Mouse (Mus musculus) intestine, embryonic 15.5 days (tissue): ENCODE data around the gene Cyp2d11. TPM values are rescaled to one million over a fixed set of nuclear protein-coding genes. Genes with fewer than 3 reads are reported as not detected.
A peak's percentile ranks its signal among the peaks of the same experiment; 100 is the strongest.

Experiments used
- ATAC-seq: fragments of 200-750 bp; cut with Nextera tagmentation; 2 replicates; pipeline ENCODE4 v1.8.0; 2017; ENCODE audit warnings: moderate TSS enrichment, moderate library complexity
- H3K27ac ChIP-seq: fragments of 300-500 bp; sonication (generic); 2 replicates; pipeline ENCODE4 v1.5.1; 2015; ENCODE audit warnings: mild to moderate bottlenecking, inconsistent platforms
- H3K27me3 ChIP-seq: fragments of 300-500 bp; sonication (generic); replicated peaks from 2 replicates; pipeline ENCODE4 v1.6.1; 2015; ENCODE audit warnings: inconsistent platforms
- H3K36me3 ChIP-seq: fragments of 300-500 bp; sonication (generic); 2 replicates; pipeline ENCODE4 v1.6.1; 2015; ENCODE audit warnings: inconsistent platforms
- H3K4me1 ChIP-seq: fragments of 300-500 bp; sonication (generic); replicated peaks from 2 replicates; pipeline ENCODE4 v1.6.1; 2015; ENCODE audit warnings: inconsistent platforms
- H3K4me2 ChIP-seq: fragments of 300-500 bp; sonication (generic); replicated peaks from 2 replicates; pipeline ENCODE4 v1.6.1; 2015; ENCODE audit warnings: mild to moderate bottlenecking, inconsistent platforms
- H3K4me3 ChIP-seq: fragments of 300-500 bp; sonication (generic); replicated peaks from 2 replicates; pipeline ENCODE4 v1.5.1; 2015; ENCODE audit warnings: inconsistent platforms
- H3K9ac ChIP-seq: fragments of 300-500 bp; sonication (generic); 2 replicates; pipeline ENCODE4 v1.6.1; 2015; ENCODE audit warnings: inconsistent platforms
- H3K9me3 ChIP-seq: fragments of 300-500 bp; sonication (generic); 2 replicates; pipeline ENCODE4 v1.6.1; 2016; ENCODE audit warnings: inconsistent platforms
- WGBS: fragments of 180-500 bp; shearing (Covaris S2); methylation state at CpG from one replicate; pipeline ENCODE4 v1.1.7; 2015; 5-methylcytosine and 5-hydroxymethylcytosine counted together
- polyA plus RNA-seq: library from polyadenylated mRNA; unstranded; fragments of >200 nt; fragmentation: Nextera tagmentation; extraction: Ambion mirVana; gene quantifications from 2 replicates; pipeline ENCODE4 v1.2.1, GENCODE M21; 2015

Gene Cyp2d11
- polyA plus RNA-seq, 1 experiment from 2014 or later = not detected

- no peak overlapping the region for H3K9ac ChIP-seq
- H3K27ac ChIP-seq = peak overlapping the region; percentile 68
- no peaks in the 10 kb centered on the region for H3K27me3 ChIP-seq
- H3K4me2 ChIP-seq = no peak overlapping the region
- H3K4me3 ChIP-seq = no peak overlapping the region
- H3K4me1 ChIP-seq = peaks cover 9% of the 10 kb centered on the region
- H3K36me3 ChIP-seq = no peaks in the 10 kb centered on the region
- no peaks in the 10 kb centered on the region for H3K9me3 ChIP-seq
- ATAC-seq = peak; percentile 93
- WGBS = 70% methylated on average over 11 of the region's 11 CpGs
Measured at GRCm38 (mm10) chr15:82361459-82362018, 32.3 kb downstream of the Cyp2d11 start.

DNA sequence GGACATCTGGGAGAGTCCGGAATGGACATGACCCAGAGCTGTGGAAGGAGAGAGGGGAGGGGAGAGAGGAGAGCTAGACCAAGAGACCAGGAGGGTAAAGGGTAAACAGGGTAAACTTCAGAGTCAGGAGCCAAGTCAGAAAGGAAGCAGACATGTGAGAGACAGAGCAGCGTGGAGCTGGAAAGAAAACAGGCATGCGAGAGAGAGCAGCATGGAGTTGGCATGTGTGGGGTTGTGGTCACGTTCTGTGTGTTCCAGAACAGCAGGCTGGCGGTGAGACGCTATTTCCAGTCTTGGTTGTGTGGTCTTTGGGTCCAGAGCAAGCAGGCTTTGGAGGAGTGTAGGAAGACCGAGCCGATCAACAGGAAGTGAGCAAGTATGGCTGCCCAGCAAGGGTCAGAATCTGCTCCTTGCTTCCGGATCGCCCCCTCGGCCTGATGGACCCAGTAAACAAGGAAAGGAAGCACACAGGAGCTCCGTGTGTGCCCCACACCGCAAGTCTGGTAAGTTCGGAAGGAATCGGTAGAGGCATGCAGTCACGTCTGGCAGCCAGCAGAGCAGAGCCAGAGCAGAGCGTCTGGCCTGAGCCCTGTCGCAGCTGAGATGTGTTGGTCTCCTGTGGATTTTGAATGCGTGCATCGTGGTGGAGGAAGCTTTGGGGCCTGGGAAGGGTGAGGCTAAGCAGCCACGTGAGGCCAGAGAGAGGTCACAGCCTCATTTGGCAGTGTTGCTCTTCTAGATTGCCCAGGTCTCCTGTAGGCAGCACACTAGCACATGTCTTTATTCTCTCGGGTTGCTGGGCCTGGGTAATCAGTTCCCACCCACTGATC lies 35.2 kb downstream of the Cyp2d11 start:
- H3K4me3 ChIP-seq = no peak overlapping the region
- no peak for ATAC-seq
- H3K36me3 ChIP-seq = no peaks in the 10 kb centered on the region
- H3K9me3 ChIP-seq = no peaks in the 10 kb centered on the region
- 49% methylated on average over 22 of the region's 22 CpGs for WGBS
- no peaks in the 10 kb centered on the region for H3K27me3 ChIP-seq
- H3K4me1 ChIP-seq = peaks cover 12% of the 10 kb centered on the region
- 0 out of 2 replicates have a peak overlapping the region, but pooled peaks have one; percentile 14 for H3K4me2 ChIP-seq
- H3K27ac ChIP-seq = peak overlapping the region; percentile 6; the same call in 1 of the 2 replicates
- no peak overlapping the region for H3K9ac ChIP-seq

DNA sequence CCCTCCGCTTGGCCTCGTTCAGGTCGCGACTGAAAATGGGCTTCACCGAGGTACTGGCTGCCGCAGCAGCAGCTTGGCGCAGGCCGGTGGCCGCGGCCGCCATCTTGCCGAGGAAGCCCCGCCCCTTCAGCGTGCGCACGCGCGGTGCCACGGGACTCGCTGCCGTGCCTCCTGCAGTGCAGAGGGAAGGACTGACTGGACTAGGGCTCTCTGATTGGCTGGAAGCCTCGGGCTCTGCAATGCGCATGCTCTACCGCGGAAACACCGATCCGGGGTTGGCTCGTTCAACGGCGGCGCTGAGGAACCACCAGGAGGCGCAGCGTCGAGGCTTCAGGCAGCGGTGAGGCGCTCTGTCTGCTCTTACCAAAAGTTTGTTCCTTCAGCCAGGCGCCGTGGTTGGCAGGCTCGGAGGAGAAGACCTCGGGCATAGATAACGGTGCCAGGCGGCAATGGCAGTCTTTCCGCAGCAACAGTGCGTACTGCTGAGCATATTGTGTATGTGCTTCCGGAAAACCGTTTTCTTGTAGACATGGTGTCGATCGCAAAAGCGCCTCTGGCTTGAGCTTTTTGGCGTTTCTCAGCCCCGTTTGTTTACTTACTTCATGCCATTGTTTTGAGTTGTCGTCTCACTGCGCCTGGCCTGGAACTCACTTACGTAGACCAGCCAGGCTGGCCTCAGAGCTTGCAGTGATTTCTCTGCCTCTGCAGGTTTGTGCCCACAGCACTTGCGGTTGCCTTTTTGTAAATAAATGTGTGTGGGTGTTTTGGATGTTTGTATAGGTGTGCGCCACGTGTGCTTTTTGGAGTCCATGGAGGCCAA lies 39.5 kb downstream of the Cyp2d11 start, which contains the start of gene Ndufa6:
Gene Ndufa6, minus strand, starts transcription at position 197 of the 820 bp plus-strand sequence.
- H3K36me3 ChIP-seq = peaks cover 16% of the 10 kb centered on the region
- 1% methylated on average over 57 of the region's 57 CpGs for WGBS
- peak within 1 kb of the TSS; percentile 75 for H3K4me2 ChIP-seq
- H3K9me3 ChIP-seq = no peaks in the 10 kb centered on the region
- H3K9ac ChIP-seq = peak within 1 kb of the TSS; percentile 97
- ATAC-seq = peak; percentile 98
- peak within 1 kb of the TSS; percentile 80 for H3K4me3 ChIP-seq
- peaks cover 28% of the 10 kb centered on the region for H3K4me1 ChIP-seq
- H3K27me3 ChIP-seq = no peaks in the 10 kb centered on the region
- H3K27ac ChIP-seq = peak within 1 kb of the TSS; percentile 86

GRCm38 (mm10) chr15:82353745-82354113 lies 40.1 kb downstream of the Cyp2d11 start:
- under 1% methylated on average over 23 of the region's 23 CpGs for WGBS
- Histone ChIP-seq H3K36me3 (peaks cover 20% of the 10 kb centered on the region), H3K9me3 (no peaks in the 10 kb centered on the region), H3K27ac (peak overlapping the region; percentile 75), H3K27me3 (no peaks in the 10 kb centered on the region), H3K9ac (peak overlapping the region; percentile 97), H3K4me3 (peak overlapping the region; percentile 80), H3K4me1 (peaks cover 27% of the 10 kb centered on the region), H3K4me2 (peak overlapping the region; percentile 75)
- peak; percentile 49 for ATAC-seq

DNA sequence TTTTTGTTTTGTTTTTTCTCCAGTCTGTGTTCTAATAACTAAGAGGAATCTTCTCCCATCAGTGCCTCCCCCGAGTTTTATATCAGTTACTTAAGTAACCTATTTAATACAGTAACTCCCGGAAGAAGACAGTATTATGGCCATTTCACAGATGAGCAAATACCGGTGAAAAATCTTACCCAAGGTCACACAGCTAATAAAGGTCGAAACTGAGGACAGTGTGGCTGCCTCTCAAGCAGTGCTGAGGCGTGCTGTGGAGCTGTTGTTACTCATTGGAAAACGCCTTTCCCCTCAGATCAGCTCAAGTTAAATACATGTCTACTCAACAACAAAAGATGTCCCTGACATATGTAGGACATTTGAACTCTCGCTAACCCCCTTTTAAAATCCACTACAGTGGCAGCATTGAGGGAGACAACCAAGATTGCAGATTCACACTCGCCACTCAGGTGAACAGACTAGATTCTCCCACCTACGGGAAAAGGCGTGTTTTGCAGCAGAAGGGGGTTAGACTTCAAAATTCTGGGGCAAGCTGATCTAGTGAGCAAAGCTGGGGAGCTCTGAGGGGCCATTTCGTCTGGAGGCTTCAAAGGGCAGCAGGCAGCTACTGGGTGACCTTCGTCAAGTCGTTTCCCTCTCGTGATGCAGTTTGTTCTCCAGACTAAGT lies 40.6 kb downstream of the Cyp2d11 start:
- peak overlapping the region; percentile 80 for H3K4me3 ChIP-seq
- WGBS = 18% methylated on average over 14 of the region's 14 CpGs
- H3K27me3 ChIP-seq = no peaks in the 10 kb centered on the region
- peaks cover 24% of the 10 kb centered on the region; the same call in 1 of the 2 replicates for H3K4me1 ChIP-seq
- peak overlapping the region; percentile 97 for H3K9ac ChIP-seq
- peak overlapping the region; percentile 75 for H3K4me2 ChIP-seq
- ATAC-seq = no peak
- peaks cover 26% of the 10 kb centered on the region for H3K36me3 ChIP-seq
- peak overlapping the region; percentile 75 for H3K27ac ChIP-seq
- no peaks in the 10 kb centered on the region for H3K9me3 ChIP-seq

DNA sequence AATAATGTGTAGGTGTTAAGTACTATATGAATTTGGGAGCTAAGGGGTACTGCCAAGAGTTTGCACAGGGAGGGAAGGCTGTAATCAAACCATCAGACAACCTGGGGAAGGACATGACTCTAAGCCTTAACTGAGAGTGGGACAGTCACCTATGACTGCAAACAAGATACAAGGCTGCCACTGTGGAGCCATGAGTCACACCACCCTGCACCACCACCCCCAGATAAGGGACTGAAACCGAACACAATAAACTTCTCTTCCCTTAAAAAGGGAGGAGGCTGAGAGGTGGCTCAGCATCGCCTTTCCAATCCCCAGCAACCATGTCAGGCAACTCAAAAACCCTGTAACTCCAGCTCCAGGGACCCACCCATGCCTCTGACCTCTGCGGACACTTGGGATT lies 42.3 kb downstream of the Cyp2d11 start:
- H3K27me3 ChIP-seq = no peaks in the 10 kb centered on the region
- peaks cover 31% of the 10 kb centered on the region for H3K36me3 ChIP-seq
- ATAC-seq = peak; percentile 15; the same call in 1 of the 2 replicates
- H3K9ac ChIP-seq = no peak overlapping the region
- 63% methylated on average over 3 of the region's 3 CpGs for WGBS
- H3K4me1 ChIP-seq = peaks cover 37% of the 10 kb centered on the region
- no peaks in the 10 kb centered on the region for H3K9me3 ChIP-seq
- 0 out of 2 replicates have a peak overlapping the region, but pooled peaks have one; percentile 25 for H3K27ac ChIP-seq
- H3K4me2 ChIP-seq = peak overlapping the region; percentile 75; the same call in 1 of the 2 replicates
- no peak overlapping the region for H3K4me3 ChIP-seq

GRCm38 (mm10) chr15:82350349-82350748 lies 43.5 kb downstream of the Cyp2d11 start:
- 63% methylated on average over 4 of the region's 4 CpGs for WGBS

DNA sequence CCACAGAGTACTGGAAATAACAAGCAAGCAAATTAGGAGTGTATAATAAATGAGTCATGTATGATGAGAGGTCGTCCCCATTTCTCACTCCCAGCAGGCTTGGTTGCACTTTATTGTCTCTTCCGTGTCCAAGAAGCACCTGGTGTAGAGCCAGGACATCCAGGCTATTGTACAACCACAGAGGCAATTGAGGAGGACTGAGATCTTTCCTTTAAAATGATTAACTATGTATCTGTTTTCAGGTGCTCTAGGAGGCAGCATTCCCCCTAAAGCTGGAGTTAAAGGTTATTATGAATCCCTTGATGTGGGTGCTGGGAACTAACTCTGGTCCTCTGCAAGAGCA lies 44.9 kb downstream of the Cyp2d11 start:
- Histone ChIP-seq H3K9ac (no peak overlapping the region), H3K4me3 (no peak overlapping the region), H3K36me3 (peaks cover 31% of the 10 kb centered on the region), H3K27me3 (no peaks in the 10 kb centered on the region), H3K9me3 (no peaks in the 10 kb centered on the region), H3K27ac (no peak overlapping the region), H3K4me1 (peaks cover 34% of the 10 kb centered on the region), H3K4me2 (no peak overlapping the region)
- 73% methylated on average over 2 of the region's 2 CpGs for WGBS
- no peak for ATAC-seq

More at GRCm38 (mm10) chr15:82350349-82350748, 43.5 kb downstream of the Cyp2d11 start:
- Histone ChIP-seq H3K36me3 (peaks cover 31% of the 10 kb centered on the region), H3K27ac (0 out of 2 replicates have a peak overlapping the region, but pooled peaks have one; percentile 6), H3K4me2 (0 out of 2 replicates have a peak overlapping the region, but pooled peaks have one; percentile 7), H3K27me3 (no peaks in the 10 kb centered on the region), H3K9ac (no peak overlapping the region), H3K4me3 (no peak overlapping the region), H3K9me3 (no peaks in the 10 kb centered on the region), H3K4me1 (peaks cover 37% of the 10 kb centered on the region)
- no peak for ATAC-seq

DNA sequence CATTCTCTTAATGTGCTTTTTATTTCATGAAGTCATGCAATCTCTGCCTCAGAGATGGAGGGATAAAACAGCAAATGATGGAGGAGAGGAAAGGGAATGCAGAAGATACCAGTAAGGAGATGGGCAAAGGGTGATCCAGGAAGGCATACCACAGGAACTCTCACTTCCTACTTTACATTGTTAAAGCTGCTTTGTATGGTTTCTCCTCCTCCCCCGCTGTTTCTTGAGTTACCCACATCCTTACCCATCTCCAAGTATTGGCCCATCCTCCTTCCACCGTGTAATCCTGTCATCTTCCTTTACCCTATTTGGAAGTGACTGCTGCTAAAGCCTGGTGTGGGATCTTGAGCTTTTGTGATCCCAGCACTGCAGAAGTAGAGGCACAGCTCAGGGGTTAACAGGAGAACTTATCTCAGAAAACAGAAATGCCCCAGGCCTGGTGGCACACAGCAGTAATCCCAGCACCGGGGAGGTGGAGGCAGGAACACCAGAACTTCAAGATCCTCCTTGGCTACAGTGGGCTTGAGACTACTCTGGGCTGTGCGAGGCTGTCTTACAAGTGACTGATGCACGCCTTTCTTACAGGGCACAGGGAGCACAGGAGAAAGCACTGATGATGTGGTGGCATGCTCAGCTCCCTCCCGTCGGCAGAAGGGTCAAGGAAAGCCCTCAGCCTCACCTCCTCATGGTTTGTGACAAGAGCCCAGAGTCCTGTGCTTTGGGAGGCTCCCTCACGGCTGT lies 45.4 kb downstream of the Cyp2d11 start:
- Histone ChIP-seq H3K4me2 (no peak overlapping the region), H3K9ac (no peak overlapping the region), H3K9me3 (no peaks in the 10 kb centered on the region), H3K36me3 (peaks cover 31% of the 10 kb centered on the region), H3K27ac (no peak overlapping the region), H3K27me3 (no peaks in the 10 kb centered on the region), H3K4me3 (no peak overlapping the region), H3K4me1 (peaks cover 38% of the 10 kb centered on the region)
- no peak for ATAC-seq
- WGBS = 82% methylated on average over 8 of the region's 8 CpGs

DNA sequence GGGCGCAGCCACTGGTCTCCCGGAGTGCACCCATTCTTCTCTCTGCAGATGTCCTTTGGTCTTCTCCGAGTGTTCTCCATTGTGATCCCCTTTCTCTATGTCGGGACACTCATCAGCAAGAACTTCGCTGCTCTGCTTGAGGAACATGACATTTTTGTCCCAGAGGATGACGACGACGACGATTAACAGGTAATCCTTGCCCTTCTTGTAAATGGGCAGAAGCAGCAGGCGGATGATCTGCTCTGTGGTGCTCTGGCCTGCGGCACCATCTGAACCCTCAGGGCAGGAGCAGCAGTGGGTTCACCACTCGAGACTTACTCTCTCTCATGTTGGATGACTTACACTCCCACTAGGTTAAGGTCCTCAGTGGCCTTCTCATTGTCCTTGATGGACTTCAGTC lies 46.0 kb downstream of the Cyp2d11 start:
- H3K27ac ChIP-seq = no peak overlapping the region
- WGBS = 94% methylated on average over 12 of the region's 12 CpGs

GRCm38 (mm10) chr15:82347303-82347676 lies 46.5 kb downstream of the Cyp2d11 start:
- ATAC-seq = no peak
- Histone ChIP-seq H3K27me3 (no peaks in the 10 kb centered on the region), H3K9me3 (no peaks in the 10 kb centered on the region), H3K4me1 (peaks cover 29% of the 10 kb centered on the region), H3K4me2 (peak overlapping the region; percentile 66), H3K9ac (peak overlapping the region; percentile 77), H3K27ac (peak overlapping the region; percentile 88), H3K36me3 (peaks cover 31% of the 10 kb centered on the region), H3K4me3 (peak overlapping the region; percentile 74)
- 75% methylated on average over 4 of the region's 4 CpGs for WGBS

More for the DNA sequence above, 46.0 kb downstream of the Cyp2d11 start:
- Histone ChIP-seq H3K9me3 (no peaks in the 10 kb centered on the region), H3K9ac (no peak overlapping the region), H3K36me3 (peaks cover 31% of the 10 kb centered on the region), H3K4me2 (no peak overlapping the region; the same call in 1 of the 2 replicates), H3K4me1 (peaks cover 33% of the 10 kb centered on the region), H3K27me3 (no peaks in the 10 kb centered on the region), H3K4me3 (no peak overlapping the region)
- ATAC-seq = no peak
